Mouse (Mus musculus) midbrain, embryonic 16.5 days (tissue): ENCODE data around the gene Erbb2. TPM values are rescaled to one million over a fixed set of nuclear protein-coding genes. Genes with fewer than 3 reads are reported as not detected.
"Not testable (repeated sequence)": the region's sequence is repeated elsewhere in the genome, so short reads cannot be mapped to it uniquely, and the experiment has no call there.

Source experiments
- ATAC-seq: fragments of 200-750 bp; cut with Nextera tagmentation; 2 replicates; pipeline ENCODE4 v1.8.0; 2017; ENCODE audit warnings: moderate TSS enrichment
- H3K27ac ChIP-seq: fragments of 300-500 bp; sonication (generic); 2 replicates; pipeline ENCODE4 v1.5.1; 2014; ENCODE audit warnings: mild to moderate bottlenecking, low read length, mixed read lengths
- H3K27me3 ChIP-seq: fragments of 300-500 bp; sonication (generic); 2 replicates; pipeline ENCODE4 v1.6.1; 2014; ENCODE audit warnings: low read depth, low read length, mixed read lengths; ENCODE audit not compliant: control insufficient read depth, insufficient read depth
- H3K36me3 ChIP-seq: fragments of 300-500 bp; sonication (generic); 2 replicates; pipeline ENCODE4 v1.6.1; 2014; ENCODE audit warnings: mild to moderate bottlenecking, low read length, moderate library complexity, mixed read lengths; ENCODE audit not compliant: control insufficient read depth, insufficient read depth
- H3K4me1 ChIP-seq: fragments of 300-500 bp; sonication (generic); 2 replicates; pipeline ENCODE4 v1.6.1; 2014; ENCODE audit warnings: mild to moderate bottlenecking, low read length, mixed read lengths; ENCODE audit not compliant: control insufficient read depth, insufficient read depth
- H3K4me2 ChIP-seq: fragments of 300-500 bp; sonication (generic); 2 replicates; pipeline ENCODE4 v1.6.1; 2014; ENCODE audit warnings: mild to moderate bottlenecking, low read length, mixed read lengths
- H3K4me3 ChIP-seq: fragments of 300-500 bp; sonication (generic); 2 replicates; pipeline ENCODE4 v1.5.1; 2014; ENCODE audit warnings: low read depth, mild to moderate bottlenecking, low read length, moderate library complexity, mixed read lengths
- H3K9ac ChIP-seq: fragments of 300-500 bp; sonication (generic); 2 replicates; pipeline ENCODE4 v1.6.1; 2014; ENCODE audit warnings: low read depth, low read length, mixed read lengths
- H3K9me3 ChIP-seq: fragments of 300-500 bp; sonication (generic); replicated peaks from 2 replicates; pipeline ENCODE4 v1.6.1; 2014; ENCODE audit warnings: mild to moderate bottlenecking, low read length, mixed read lengths; ENCODE audit not compliant: control insufficient read depth, poor library complexity, severe bottlenecking
- WGBS: fragments of 180-500 bp; shearing (Covaris S2); extraction: QIAGEN DNeasy Blood & Tissue Kit; methylation state at CpG from one replicate; pipeline ENCODE4 v1.1.7; 2014; 5-methylcytosine and 5-hydroxymethylcytosine counted together
- polyA plus RNA-seq: library from polyadenylated mRNA; unstranded; fragments of >200 nt; fragmentation: Nextera tagmentation; extraction: Ambion mirVana; gene quantifications from 2 replicates; pipeline ENCODE4 v1.2.1, GENCODE M21; 2015

Erbb2 gene
- polyA plus RNA-seq, 1 experiment from 2014 or later = 5.7 TPM

- Histone ChIP-seq H3K4me3 (no peak overlapping the region), H3K9me3 (no peaks in the 10 kb centered on the region), H3K27me3 (no peaks in the 10 kb centered on the region), H3K4me1 (peaks cover 7% of the 10 kb centered on the region), H3K27ac (no peak overlapping the region), H3K36me3 (peaks cover 7% of the 10 kb centered on the region; the same call in 1 of the 2 replicates), H3K4me2 (no peak overlapping the region), H3K9ac (no peak overlapping the region)
- 4% methylated on average over 2 of the region's 2 CpGs for WGBS
- no peak for ATAC-seq
These were observed 39.9 kb upstream of the Erbb2 start for GRCm38 (mm10) chr11:98372406-98372805.

- no peak overlapping the region for H3K4me3 ChIP-seq
- H3K27ac ChIP-seq = no peak overlapping the region
- ATAC-seq = no peak
- no peaks in the 10 kb centered on the region for H3K9me3 ChIP-seq
- no peaks in the 10 kb centered on the region for H3K27me3 ChIP-seq
- no peak overlapping the region for H3K4me2 ChIP-seq
- WGBS = 91% methylated on average over 6 of the region's 6 CpGs
- no peak overlapping the region for H3K9ac ChIP-seq
- peaks cover 7% of the 10 kb centered on the region for H3K4me1 ChIP-seq
- peaks cover 10% of the 10 kb centered on the region; the same call in 1 of the 2 replicates for H3K36me3 ChIP-seq
These were observed 39.0 kb upstream of the Erbb2 start for GRCm38 (mm10) chr11:98373244-98373643.

GRCm38 (mm10) chr11:98374266-98374665 is 38.0 kb upstream of the Erbb2 start:
- Histone ChIP-seq H3K4me3 (no peak overlapping the region), H3K9ac (no peak overlapping the region), H3K4me1 (peaks cover 7% of the 10 kb centered on the region), H3K4me2 (no peak overlapping the region), H3K27me3 (no peaks in the 10 kb centered on the region), H3K36me3 (peaks cover 17% of the 10 kb centered on the region), H3K9me3 (no peaks in the 10 kb centered on the region), H3K27ac (no peak overlapping the region)
- 80% methylated on average over 8 of the region's 8 CpGs for WGBS
- no peak for ATAC-seq

GRCm38 (mm10) chr11:98376756-98377155 is 35.5 kb upstream of the Erbb2 start:
- no peak overlapping the region for H3K4me3 ChIP-seq
- 62% methylated on average over 5 of the region's 5 CpGs for WGBS
- no peak overlapping the region for H3K27ac ChIP-seq
- H3K9me3 ChIP-seq = no peaks in the 10 kb centered on the region
- peaks cover 22% of the 10 kb centered on the region for H3K36me3 ChIP-seq
- H3K4me2 ChIP-seq = no peak overlapping the region
- no peak for ATAC-seq
- H3K27me3 ChIP-seq = no peaks in the 10 kb centered on the region
- no peak overlapping the region for H3K9ac ChIP-seq
- H3K4me1 ChIP-seq = no peaks in the 10 kb centered on the region; the same call in 1 of the 2 replicates

GRCm38 (mm10) chr11:98377787-98378186 is 34.5 kb upstream of the Erbb2 start:
- peaks cover 22% of the 10 kb centered on the region for H3K36me3 ChIP-seq
- no peak for ATAC-seq

GRCm38 (mm10) chr11:98379379-98379778 is 32.9 kb upstream of the Erbb2 start:
- no peak for ATAC-seq
- WGBS = 92% methylated on average over 7 of the region's 7 CpGs
- H3K4me2 ChIP-seq = no peak overlapping the region

More at GRCm38 (mm10) chr11:98377787-98378186, 34.5 kb upstream of the Erbb2 start:
- no peaks in the 10 kb centered on the region for H3K4me1 ChIP-seq
- no peak overlapping the region for H3K4me2 ChIP-seq
- WGBS = 93% methylated on average over 11 of the region's 11 CpGs
- H3K27me3 ChIP-seq = no peaks in the 10 kb centered on the region
- H3K27ac ChIP-seq = no peak overlapping the region
- no peaks in the 10 kb centered on the region for H3K9me3 ChIP-seq
- no peak overlapping the region for H3K4me3 ChIP-seq
- no peak overlapping the region for H3K9ac ChIP-seq

GRCm38 (mm10) chr11:98380106-98380505 is 32.2 kb upstream of the Erbb2 start:
- no peaks in the 10 kb centered on the region for H3K9me3 ChIP-seq
- no peak overlapping the region for H3K27ac ChIP-seq
- H3K4me3 ChIP-seq = no peak overlapping the region
- no peak overlapping the region for H3K9ac ChIP-seq
- peaks cover 19% of the 10 kb centered on the region for H3K36me3 ChIP-seq
- no peaks in the 10 kb centered on the region for H3K4me1 ChIP-seq
- H3K27me3 ChIP-seq = no peaks in the 10 kb centered on the region
- ATAC-seq = peak; percentile 36; the same call in 1 of the 2 replicates
- 74% methylated on average over 6 of the region's 6 CpGs for WGBS
- no peak overlapping the region for H3K4me2 ChIP-seq

More at GRCm38 (mm10) chr11:98379379-98379778, 32.9 kb upstream of the Erbb2 start:
- Histone ChIP-seq H3K36me3 (peaks cover 22% of the 10 kb centered on the region), H3K9me3 (no peaks in the 10 kb centered on the region), H3K27ac (no peak overlapping the region), H3K27me3 (no peaks in the 10 kb centered on the region), H3K4me3 (no peak overlapping the region), H3K4me1 (no peaks in the 10 kb centered on the region), H3K9ac (no peak overlapping the region)

GRCm38 (mm10) chr11:98381651-98382050 is 30.6 kb upstream of the Erbb2 start:
- H3K36me3 ChIP-seq = peaks cover 16% of the 10 kb centered on the region
- no peak overlapping the region for H3K9ac ChIP-seq
- H3K4me2 ChIP-seq = no peak overlapping the region
- peaks cover 9% of the 10 kb centered on the region; the same call in 1 of the 2 replicates for H3K27me3 ChIP-seq
- no peaks in the 10 kb centered on the region for H3K9me3 ChIP-seq
- H3K4me3 ChIP-seq = no peak overlapping the region
- H3K27ac ChIP-seq = no peak overlapping the region
- 94% methylated on average over 2 of the region's 2 CpGs for WGBS
- no peak for ATAC-seq
- H3K4me1 ChIP-seq = no peaks in the 10 kb centered on the region; the same call in 1 of the 2 replicates

- ATAC-seq, H3K4me3 ChIP-seq: not testable (repeated sequence)
- WGBS = 57% methylated on average over 2 of the region's 2 CpGs
These were observed 29.9 kb upstream of the Erbb2 start for GRCm38 (mm10) chr11:98382405-98382804.

More at GRCm38 (mm10) chr11:98382405-98382804, 29.9 kb upstream of the Erbb2 start:
- not testable (repeated sequence) for H3K27ac ChIP-seq, H3K4me2 ChIP-seq, H3K9ac ChIP-seq, H3K4me1 ChIP-seq, H3K9me3 ChIP-seq
- Histone ChIP-seq H3K36me3 (peaks cover 16% of the 10 kb centered on the region), H3K27me3 (peaks cover 11% of the 10 kb centered on the region)
